Mouse (Mus musculus) lung, embryonic 16.5 days (tissue): Measurements from ENCODE around the gene Sema4f. TPM values are rescaled to one million over a fixed set of nuclear protein-coding genes. Genes with fewer than 3 reads are reported as not detected.

Source experiments
- ATAC-seq: fragments of 200-750 bp; cut with Nextera tagmentation; 2 replicates; pipeline ENCODE4 v1.8.0; 2017; ENCODE audit warnings: low read depth, mild to moderate bottlenecking, moderate library complexity
- H3K27ac ChIP-seq: fragments of 300-500 bp; sonication (generic); 2 replicates; pipeline ENCODE4 v1.5.1; 2014; ENCODE audit warnings: mild to moderate bottlenecking, control low read depth, low read length
- H3K27me3 ChIP-seq: fragments of 300-500 bp; sonication (generic); 2 replicates; pipeline ENCODE4 v1.6.1; 2014; ENCODE audit warnings: low read depth, low read length, mixed read lengths; ENCODE audit not compliant: control insufficient read depth, insufficient read depth
- H3K36me3 ChIP-seq: fragments of 300-500 bp; sonication (generic); 2 replicates; pipeline ENCODE4 v1.6.1; 2014; ENCODE audit warnings: low read length; ENCODE audit not compliant: control insufficient read depth, insufficient read depth
- H3K4me1 ChIP-seq: fragments of 300-500 bp; sonication (generic); replicated peaks from 2 replicates; pipeline ENCODE4 v1.6.1; 2014; ENCODE audit warnings: low read length, mixed read lengths; ENCODE audit not compliant: control insufficient read depth, insufficient read depth
- H3K4me2 ChIP-seq: fragments of 300-500 bp; sonication (generic); 2 replicates; pipeline ENCODE4 v1.6.1; 2014; ENCODE audit warnings: low read depth, low read length, control low read depth
- H3K4me3 ChIP-seq: fragments of 300-500 bp; sonication (generic); 2 replicates; pipeline ENCODE4 v1.5.1; 2014; ENCODE audit warnings: mild to moderate bottlenecking, low read length, control low read depth
- H3K9ac ChIP-seq: fragments of 300-500 bp; sonication (generic); 2 replicates; pipeline ENCODE4 v1.6.1; 2014; ENCODE audit warnings: low read length, control low read depth
- H3K9me3 ChIP-seq: fragments of 300-500 bp; sonication (generic); 2 replicates; pipeline ENCODE4 v1.6.1; 2016; ENCODE audit warnings: low read length; ENCODE audit not compliant: control insufficient read depth
- WGBS: fragments of 180-500 bp; shearing (Covaris S2); extraction: QIAGEN DNeasy Blood & Tissue Kit; methylation state at CpG from one replicate; pipeline ENCODE4 v1.1.7; 2014; 5-methylcytosine and 5-hydroxymethylcytosine counted together
- polyA plus RNA-seq: library from polyadenylated mRNA; unstranded; fragments of >200 nt; fragmentation: Nextera tagmentation; extraction: Ambion mirVana; gene quantifications from 2 replicates; pipeline ENCODE4 v1.2.1, GENCODE M21; 2015

The Sema4f gene
- polyA plus RNA-seq, 1 experiment from 2014 or later = 14.5 TPM

DNA sequence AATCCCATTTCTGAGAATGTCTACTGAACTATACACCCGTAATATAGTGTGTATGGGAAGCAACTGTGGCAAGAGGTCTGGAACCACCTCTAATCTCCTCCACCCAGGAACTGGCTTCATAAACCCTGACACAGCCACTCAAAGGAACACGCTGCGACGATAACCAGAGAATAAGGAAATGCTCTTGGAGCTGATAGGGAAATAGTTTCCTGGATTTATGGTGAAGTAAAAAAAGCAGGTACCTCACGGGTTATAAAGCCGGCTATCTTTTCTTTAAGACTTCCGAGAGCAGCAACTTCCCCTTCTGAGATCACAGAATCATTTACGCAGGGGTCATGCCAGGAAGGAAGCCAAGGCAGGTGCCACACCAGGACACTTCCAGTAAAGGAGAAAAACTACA is 37.0 kb downstream of the Sema4f start:
- H3K4me3 ChIP-seq = no peak overlapping the region
- H3K36me3 ChIP-seq = no peaks in the 10 kb centered on the region
- H3K4me1 ChIP-seq = peaks cover 4% of the 10 kb centered on the region; the same call in 1 of the 2 replicates
- H3K27ac ChIP-seq = no peak overlapping the region
- no peak overlapping the region for H3K9ac ChIP-seq
- no peak overlapping the region for H3K4me2 ChIP-seq
- H3K9me3 ChIP-seq = no peaks in the 10 kb centered on the region
- H3K27me3 ChIP-seq = no peaks in the 10 kb centered on the region
- ATAC-seq = no peak
- WGBS = 40% methylated on average over 8 of the region's 8 CpGs

DNA sequence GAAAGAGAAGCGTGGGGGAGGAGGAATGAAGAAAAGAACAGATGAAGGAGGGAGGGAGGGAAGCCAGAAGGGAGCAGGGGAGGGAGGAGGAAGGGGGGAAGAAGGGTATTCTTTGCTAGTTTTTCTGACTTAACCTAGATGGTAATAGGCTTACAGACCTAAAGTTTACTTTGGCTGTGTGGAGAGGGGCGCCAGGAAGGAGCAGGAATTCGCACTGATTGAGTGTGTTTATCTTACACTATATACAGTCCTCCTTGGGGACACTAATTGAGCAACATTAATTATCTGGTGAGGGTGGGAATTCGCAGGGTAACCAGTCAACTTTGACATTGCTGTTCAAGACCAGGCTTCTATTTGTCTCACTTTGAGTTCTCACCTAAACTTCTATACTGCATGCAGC is 40.8 kb downstream of the Sema4f start:
- no peak overlapping the region for H3K27ac ChIP-seq
- H3K4me3 ChIP-seq = no peak overlapping the region
- no peak overlapping the region for H3K9ac ChIP-seq
- peak; percentile 52; the same call in 1 of the 2 replicates for ATAC-seq
- peaks cover 4% of the 10 kb centered on the region; the same call in 1 of the 2 replicates for H3K4me1 ChIP-seq
- H3K36me3 ChIP-seq = no peaks in the 10 kb centered on the region
- H3K4me2 ChIP-seq = no peak overlapping the region
- no peaks in the 10 kb centered on the region for H3K27me3 ChIP-seq
- 6% methylated on average over 4 of the region's 4 CpGs for WGBS
- no peaks in the 10 kb centered on the region for H3K9me3 ChIP-seq

DNA sequence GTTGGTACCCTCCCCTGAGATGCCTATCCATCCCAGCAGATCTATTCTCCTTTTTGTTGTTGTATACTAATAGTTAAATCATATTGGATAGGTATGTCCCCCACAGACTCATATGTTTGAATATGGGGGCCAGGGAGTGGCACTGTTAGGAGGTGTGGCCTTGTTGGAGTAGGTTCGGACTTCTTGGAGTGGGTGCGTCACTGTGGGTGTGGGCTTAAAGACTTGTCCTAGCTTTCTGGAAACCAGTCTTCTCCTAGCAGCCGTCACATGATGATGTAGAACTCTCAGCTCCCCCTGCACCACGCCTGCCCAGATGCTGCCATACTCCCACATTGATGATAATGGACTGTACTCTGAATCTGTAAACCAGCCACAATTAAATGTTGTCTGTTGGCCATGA is 41.3 kb downstream of the Sema4f start:
- Histone ChIP-seq H3K4me2 (no peak overlapping the region), H3K4me1 (peaks cover 4% of the 10 kb centered on the region; the same call in 1 of the 2 replicates), H3K27me3 (no peaks in the 10 kb centered on the region), H3K4me3 (no peak overlapping the region), H3K36me3 (no peaks in the 10 kb centered on the region), H3K27ac (no peak overlapping the region), H3K9ac (no peak overlapping the region), H3K9me3 (no peaks in the 10 kb centered on the region)
- 48% methylated on average over 4 of the region's 4 CpGs for WGBS
- 0 out of 2 replicates have a peak, but pooled peaks have one; percentile 34 for ATAC-seq

DNA sequence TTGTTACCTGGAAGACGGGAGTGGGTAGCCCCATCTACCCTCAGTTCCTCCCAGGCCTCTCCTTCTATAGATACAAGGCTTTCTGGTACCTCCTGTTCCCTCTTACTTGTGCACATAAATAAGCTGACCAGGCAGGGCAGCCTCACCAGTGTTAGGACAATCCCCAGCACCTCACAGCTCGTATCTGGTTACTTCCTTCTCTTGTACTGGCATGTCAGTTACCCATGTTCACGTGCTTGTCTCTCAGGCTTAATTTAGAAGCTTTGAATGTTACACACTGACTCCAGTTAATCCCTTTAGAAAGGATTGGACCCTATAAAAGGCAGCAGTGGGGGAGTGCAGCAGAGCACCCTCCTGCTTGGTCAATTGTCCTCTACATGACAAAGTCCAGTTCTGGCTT is 42.3 kb downstream of the Sema4f start:
- H3K4me2 ChIP-seq = no peak overlapping the region
- ATAC-seq = no peak
- H3K36me3 ChIP-seq = no peaks in the 10 kb centered on the region
- no peak overlapping the region for H3K9ac ChIP-seq
- WGBS = 62% methylated on average over 3 of the region's 3 CpGs
- H3K27ac ChIP-seq = no peak overlapping the region
- H3K27me3 ChIP-seq = no peaks in the 10 kb centered on the region
- peaks cover 4% of the 10 kb centered on the region; the same call in 1 of the 2 replicates for H3K4me1 ChIP-seq
- H3K4me3 ChIP-seq = no peak overlapping the region
- no peaks in the 10 kb centered on the region for H3K9me3 ChIP-seq

DNA sequence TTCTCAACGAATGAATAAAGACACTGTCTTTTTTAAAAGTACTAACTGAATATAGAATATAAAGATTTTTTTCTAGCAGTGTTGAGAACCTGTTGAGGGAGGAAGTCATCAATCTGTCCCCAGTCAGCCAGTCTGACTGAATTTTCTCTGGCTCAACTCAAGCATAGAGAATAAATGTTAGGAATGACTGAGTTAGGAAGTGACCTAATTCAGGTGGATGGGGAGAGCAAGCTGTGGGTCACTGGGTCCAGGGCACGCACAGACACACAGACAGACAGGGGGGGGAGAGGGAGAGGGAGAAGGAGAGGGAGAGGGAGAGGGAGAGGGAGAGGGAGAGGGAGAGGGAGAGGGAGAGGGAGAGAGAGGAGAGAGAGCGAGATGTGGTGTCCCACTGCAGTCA is 46.2 kb downstream of the Sema4f start:
- Histone ChIP-seq H3K4me2 (no peak overlapping the region), H3K4me3 (no peak overlapping the region), H3K9me3 (no peaks in the 10 kb centered on the region), H3K36me3 (no peaks in the 10 kb centered on the region), H3K9ac (no peak overlapping the region), H3K27me3 (no peaks in the 10 kb centered on the region), H3K27ac (no peak overlapping the region), H3K4me1 (peaks cover 2% of the 10 kb centered on the region; the same call in 1 of the 2 replicates)
- 35% methylated on average over 3 of the region's 3 CpGs for WGBS
- no peak for ATAC-seq

DNA sequence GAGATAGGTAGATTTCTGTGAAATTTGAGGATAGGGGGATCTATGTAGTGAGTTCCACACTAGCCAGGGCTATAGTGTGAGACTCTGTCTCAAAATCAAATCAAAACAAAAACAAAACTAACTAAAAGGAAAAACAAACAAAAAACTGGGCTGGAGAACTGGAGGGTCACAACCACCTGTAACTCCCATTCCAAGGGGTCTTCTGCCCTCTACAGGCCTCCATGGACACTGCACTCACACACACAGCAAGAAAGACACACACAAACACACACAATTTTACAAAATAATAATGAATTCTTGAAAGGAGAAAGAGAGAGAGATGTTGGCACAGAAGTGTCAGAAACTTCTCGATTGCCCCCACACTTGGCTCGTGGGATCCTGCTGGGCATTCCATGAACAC is 47.0 kb downstream of the Sema4f start:
- no peak overlapping the region for H3K27ac ChIP-seq
- 80% methylated on average over 2 of the region's 2 CpGs for WGBS

DNA sequence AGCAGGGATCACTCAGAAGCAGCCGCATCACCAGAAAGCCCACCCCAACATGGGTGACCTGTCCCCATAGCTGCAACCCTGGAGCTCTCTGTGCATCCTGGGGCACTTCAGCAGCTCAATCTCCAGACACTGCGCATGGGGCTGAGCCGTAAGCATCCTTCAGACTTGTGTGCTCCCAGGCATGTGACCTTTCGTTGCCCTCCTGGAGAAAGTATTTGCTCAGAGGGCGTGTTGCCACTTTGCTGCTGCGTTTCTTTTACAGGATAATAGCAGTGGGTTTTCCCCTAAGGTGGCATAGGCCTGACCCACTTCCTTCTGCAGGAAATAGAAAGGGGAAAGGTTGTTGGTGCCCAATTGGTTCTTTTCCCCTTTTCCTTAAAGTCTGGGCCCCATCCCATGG is 48.1 kb downstream of the Sema4f start:
- peak; percentile 79 for ATAC-seq

More for the DNA sequence above, 47.0 kb downstream of the Sema4f start:
- Histone ChIP-seq H3K4me3 (no peak overlapping the region), H3K4me1 (peaks cover 2% of the 10 kb centered on the region; the same call in 1 of the 2 replicates), H3K9me3 (no peaks in the 10 kb centered on the region), H3K9ac (no peak overlapping the region), H3K36me3 (no peaks in the 10 kb centered on the region), H3K27me3 (no peaks in the 10 kb centered on the region), H3K4me2 (no peak overlapping the region)
- ATAC-seq = no peak

DNA sequence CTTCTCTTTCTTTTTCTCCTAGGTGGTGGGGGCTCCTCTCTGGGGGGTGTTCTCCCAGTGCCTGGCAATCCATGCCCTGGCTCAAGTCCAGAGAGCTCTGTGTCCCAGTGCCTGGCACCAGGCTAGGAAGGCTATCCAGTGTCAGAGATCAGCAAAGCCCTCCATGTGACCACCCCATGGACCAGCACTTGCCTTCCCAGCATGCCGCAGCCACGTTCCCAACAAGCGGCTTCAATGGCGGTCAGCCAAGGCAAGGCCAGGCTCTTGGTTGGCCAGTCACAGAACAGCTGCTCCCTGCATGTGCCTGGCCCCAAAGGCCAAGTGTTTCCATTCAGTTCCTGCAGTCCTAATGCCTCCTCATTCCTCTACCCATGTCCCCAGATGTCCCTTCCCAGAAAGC is 53.2 kb downstream of the Sema4f start:
- no peaks in the 10 kb centered on the region for H3K27me3 ChIP-seq
- H3K9ac ChIP-seq = no peak overlapping the region
- H3K9me3 ChIP-seq = no peaks in the 10 kb centered on the region
- H3K4me3 ChIP-seq = no peak overlapping the region
- ATAC-seq = no peak
- no peak overlapping the region for H3K4me2 ChIP-seq
- H3K27ac ChIP-seq = no peak overlapping the region
- WGBS = 81% methylated on average over 4 of the region's 4 CpGs
- peaks cover 2% of the 10 kb centered on the region; the same call in 1 of the 2 replicates for H3K4me1 ChIP-seq
- H3K36me3 ChIP-seq = no peaks in the 10 kb centered on the region

More for the DNA sequence above, 48.1 kb downstream of the Sema4f start:
- H3K9ac ChIP-seq = no peak overlapping the region
- no peaks in the 10 kb centered on the region for H3K36me3 ChIP-seq
- H3K4me3 ChIP-seq = no peak overlapping the region
- 29% methylated on average over 6 of the region's 6 CpGs for WGBS
- H3K4me1 ChIP-seq = peaks cover 2% of the 10 kb centered on the region; the same call in 1 of the 2 replicates
- peak overlapping the region; percentile 46; the same call in 1 of the 2 replicates for H3K27ac ChIP-seq
- H3K9me3 ChIP-seq = no peaks in the 10 kb centered on the region
- H3K27me3 ChIP-seq = no peaks in the 10 kb centered on the region
- H3K4me2 ChIP-seq = no peak overlapping the region

DNA sequence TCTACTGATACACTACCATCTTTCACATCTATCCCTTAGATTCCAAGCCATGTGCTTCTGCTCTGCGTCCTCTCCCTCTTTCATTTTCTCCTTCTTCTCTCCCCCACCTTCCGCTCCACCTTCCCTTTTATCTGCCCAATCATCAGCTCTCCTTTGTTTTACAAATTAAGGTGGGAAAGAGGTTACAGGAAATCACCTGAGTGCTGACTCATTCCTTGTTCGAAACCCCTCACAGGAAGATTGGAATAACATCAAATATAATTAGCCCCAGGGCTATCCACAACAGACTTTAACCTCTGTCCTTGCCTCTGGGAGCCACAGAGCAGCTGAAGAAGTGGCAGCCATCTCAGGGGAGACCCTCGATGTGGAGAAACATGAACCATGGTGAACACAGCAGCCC is 53.7 kb downstream of the Sema4f start:
- 88% methylated on average over 4 of the region's 4 CpGs for WGBS
- Histone ChIP-seq H3K27ac (no peak overlapping the region), H3K36me3 (no peaks in the 10 kb centered on the region), H3K9ac (no peak overlapping the region), H3K4me2 (no peak overlapping the region), H3K4me1 (peaks cover under 1% of the 10 kb centered on the region; the same call in 1 of the 2 replicates), H3K4me3 (no peak overlapping the region), H3K9me3 (no peaks in the 10 kb centered on the region), H3K27me3 (no peaks in the 10 kb centered on the region)
- no peak for ATAC-seq

DNA sequence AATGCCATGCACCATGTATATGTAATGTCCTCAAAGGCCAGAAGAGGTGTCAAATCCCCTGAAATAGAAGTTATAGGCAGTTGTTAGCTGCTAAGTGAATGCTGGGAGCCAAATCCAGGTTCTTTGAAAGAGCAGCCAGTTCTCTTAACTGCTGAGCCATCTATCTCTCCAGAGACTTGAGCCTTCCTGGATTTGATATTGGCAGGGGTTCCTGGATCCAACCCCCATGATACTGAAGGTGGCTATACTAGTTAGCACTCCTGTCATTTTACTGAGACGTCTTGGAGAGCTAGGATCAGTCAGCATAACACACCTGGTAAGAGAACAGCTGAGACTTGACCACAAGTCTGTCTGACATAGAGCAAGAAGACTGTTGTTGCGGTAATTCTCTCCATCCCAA is 54.1 kb downstream of the Sema4f start:
- no peaks in the 10 kb centered on the region for H3K4me1 ChIP-seq
- H3K9ac ChIP-seq = no peak overlapping the region
- H3K9me3 ChIP-seq = no peaks in the 10 kb centered on the region
- H3K27ac ChIP-seq = no peak overlapping the region
- WGBS = 83% methylated on average over 2 of the region's 2 CpGs
- H3K27me3 ChIP-seq = no peaks in the 10 kb centered on the region
- ATAC-seq = no peak
- no peak overlapping the region for H3K4me3 ChIP-seq
- no peaks in the 10 kb centered on the region for H3K36me3 ChIP-seq
- H3K4me2 ChIP-seq = no peak overlapping the region
